Mouse (Mus musculus): ENCODE measurements at regions not wholly inside any gene's neighbourhood (a gene's known extent, or its start where the extent isn't known, plus 50 kb on each side); places are given as distances from the start of the nearest gene placed in this dataset.

DNA sequence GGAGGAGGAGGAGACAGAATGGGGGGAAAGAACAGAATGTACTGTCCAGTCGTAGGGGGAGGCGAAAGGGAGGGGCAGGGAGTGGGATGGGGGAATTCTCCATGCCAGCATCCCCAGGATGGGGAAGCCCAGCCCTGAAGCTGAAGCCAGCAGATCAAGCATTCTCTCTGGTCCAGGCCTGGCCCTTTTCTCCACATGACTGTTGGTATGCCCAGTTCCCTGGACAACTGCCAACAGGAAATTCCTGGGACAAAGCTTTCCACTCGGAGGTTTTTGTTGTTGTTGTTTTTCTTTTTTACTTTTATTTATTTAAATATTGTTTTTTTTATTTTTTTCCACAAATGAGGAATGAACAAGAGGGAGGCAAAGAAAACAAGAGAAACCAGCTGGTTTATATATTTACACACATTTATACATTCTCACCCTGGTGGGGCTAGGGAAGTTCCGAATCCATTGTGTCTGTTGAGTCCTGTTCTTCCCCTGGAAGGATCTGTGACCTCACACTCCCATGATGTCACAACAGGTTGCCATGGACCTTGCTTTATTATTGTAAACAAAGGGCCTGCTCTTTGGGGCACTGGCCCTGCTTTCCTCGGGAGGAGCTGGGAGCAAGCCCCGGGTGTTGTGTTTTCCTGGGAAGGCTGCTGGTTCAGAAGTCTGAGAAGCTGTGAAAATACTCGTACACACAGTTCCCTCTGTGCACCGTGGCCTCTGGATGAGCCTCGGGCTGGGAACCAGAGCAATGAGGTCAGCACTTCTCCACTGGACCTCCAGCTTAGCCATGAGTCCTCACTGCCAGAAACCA lies 135.5 kb upstream of the Med13l start:
- DNase-seq = peak; percentile 40

DNA sequence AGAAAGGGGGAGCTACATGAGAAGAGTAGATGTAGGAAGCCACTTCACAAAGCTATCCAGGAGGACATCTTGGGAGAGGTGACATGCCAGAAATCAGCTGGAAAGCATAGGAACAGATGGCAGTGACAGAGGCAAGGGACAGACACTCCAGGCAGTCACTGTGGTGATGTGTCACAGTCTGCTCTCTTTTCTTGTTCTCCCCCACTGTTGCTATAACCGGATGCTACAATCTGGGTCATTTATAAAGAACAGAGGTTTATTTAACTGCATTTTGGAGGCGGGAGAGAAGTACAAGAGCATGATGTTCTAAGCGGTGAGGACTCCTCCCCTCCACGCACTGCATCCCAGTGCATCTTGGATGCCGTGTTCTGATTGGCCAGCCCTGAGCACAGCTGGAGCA lies 133.8 kb upstream of the Med13l start:
- DNase-seq = no peak

DNA sequence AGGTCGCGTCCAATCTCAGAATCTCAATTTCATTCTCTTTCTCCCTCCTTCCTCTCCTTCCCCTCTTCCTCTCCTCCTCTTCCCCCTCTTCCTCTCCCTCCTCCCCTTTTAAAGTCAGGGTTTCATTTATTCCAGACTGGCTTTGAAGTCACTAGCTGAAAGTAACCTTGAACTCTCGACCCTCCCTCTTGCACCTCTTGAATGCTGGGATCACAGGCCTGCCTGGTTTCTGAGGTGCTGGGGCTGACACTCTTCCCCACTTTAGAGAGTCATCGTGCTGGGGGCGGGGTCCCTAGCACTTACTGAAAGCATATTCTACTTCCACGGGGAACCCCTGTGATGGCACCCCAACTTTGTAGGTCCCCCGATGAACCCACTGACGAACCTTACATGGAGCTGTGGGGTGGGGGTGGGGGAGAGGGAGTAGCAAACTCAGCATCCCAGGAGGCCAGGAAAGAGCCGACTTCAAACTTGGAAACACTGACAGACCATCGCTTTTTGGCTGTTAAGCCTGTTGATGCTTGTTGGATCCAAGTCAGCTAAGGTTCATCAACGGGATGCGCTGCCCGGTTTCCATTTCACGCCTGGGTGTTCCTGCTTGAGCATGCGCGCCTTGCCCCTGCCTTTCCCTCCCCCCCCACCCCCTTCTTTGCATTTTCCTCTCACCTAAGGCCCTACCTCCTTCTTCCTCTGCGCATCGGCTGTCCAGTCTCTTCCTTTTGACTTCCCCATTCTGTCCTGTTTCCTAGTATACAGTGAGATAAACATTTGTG lies 132.0 kb upstream of the Med13l start:
- no peak for DNase-seq

GRCm38 (mm10) chr5:118433599-118433998 lies 126.9 kb upstream of the Med13l start:
- no peak for DNase-seq

- DNase-seq = no peak
These were observed 125.5 kb upstream of the Med13l start for GRCm38 (mm10) chr5:118434718-118435555.

- DNase-seq = no peak
These were observed 124.9 kb upstream of the Med13l start for GRCm38 (mm10) chr5:118435556-118435950.

DNA sequence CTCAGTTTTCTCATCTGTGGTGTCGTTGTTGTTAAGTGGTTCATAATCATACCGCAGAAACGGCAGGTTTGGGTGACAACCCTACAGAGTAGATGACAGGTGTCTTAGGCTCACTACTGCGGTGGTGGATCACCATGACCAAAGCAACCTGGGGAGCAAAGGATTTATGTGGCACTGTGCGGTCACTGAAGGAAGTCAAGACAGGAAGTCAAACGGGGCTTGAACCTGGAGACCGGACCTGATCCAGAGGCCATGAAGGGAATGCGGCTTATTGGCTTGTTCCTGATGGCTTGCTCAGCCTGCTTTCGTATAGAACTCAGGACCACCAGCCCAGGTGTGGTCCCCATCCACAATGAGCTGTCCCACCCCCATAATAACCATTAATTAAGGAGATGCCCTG lies 124.4 kb upstream of the Med13l start:
- no peak for DNase-seq

DNA sequence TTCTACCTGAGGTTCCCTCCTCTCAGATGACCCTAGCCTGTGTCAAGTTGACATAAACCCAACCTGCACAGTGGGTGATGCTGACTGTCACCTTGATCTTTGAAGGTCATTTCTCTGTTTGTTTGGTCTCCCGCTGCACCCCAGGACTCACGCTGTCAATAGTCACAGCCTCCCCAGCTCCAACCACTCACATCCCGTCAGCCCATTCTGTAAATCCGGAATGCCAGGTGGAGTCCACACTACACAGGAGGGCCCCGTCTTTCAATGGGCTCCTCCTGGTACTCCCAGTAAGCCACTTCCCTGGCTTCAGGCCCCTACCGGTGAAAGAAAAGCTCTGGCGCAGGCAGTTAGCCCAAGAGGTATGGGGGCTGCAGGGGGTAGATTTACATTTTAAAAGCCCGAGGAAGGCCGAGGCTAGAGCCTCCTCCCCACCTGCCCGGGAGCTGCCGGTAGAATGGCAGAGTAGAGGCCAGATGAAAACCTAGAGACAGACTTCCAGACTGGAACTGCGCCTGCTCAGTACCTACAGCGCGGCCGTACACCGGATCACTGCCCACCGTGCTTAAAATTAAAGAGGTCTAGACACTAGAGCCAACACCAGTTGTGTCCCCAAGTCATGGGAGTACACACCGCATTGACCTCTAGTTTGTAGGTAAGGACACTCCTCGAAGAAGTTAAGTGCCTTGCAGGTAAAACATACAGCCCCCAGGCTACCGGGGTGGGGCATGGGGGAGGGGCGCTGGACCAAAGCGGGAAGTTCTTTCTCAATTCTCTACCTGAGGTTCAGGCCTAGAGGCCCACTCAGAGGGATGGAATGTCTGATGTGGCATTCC lies 123.8 kb upstream of the Med13l start:
- DNase-seq = no peak

GRCm38 (mm10) chr5:118437307-118437610 lies 123.2 kb upstream of the Med13l start:
- no peak for DNase-seq

DNA sequence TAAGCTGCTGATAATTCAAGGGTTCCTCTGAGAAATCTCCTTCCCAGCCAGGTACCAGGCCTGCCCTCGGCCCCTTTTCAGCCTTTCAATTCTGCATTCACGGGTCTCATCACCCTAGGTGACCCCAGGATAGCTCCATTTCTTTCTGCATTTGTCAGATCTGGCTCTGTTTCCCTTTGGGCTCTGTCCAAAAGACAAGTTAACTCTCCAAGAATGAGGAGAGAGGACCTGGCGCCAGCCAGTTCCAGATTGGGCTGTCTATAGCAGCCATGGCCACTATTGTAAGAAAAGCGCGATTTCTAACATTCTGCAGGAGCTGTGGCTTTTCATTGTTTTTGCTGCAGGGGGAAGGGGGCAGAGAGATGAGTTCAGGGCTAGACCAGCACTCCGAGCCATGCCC lies 122.5 kb upstream of the Med13l start:
- DNase-seq = no peak

GRCm38 (mm10) chr5:118444538-118445251 lies 115.8 kb upstream of the Med13l start:
- no peak for DNase-seq

- DNase-seq = no peak
These were observed 115.1 kb upstream of the Med13l start for GRCm38 (mm10) chr5:118445252-118445987.

DNA sequence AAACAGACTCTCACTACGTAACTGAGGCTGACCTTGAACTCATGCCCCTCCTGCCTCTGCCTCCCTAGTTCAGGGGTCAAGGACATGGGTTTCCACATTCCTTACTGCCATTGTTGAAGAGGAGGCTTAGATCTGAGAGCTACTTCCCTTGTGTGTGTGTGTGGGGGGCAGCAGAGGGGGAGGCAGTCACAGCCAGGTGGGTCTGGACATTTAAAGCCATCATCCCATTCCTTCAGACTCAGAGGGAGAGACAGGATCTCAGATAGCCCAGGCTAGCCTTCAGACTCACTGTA lies 114.5 kb upstream of the Med13l start:
- no peak for DNase-seq

- DNase-seq = no peak
These were observed 113.6 kb upstream of the Med13l start for GRCm38 (mm10) chr5:118446878-118447277.

- DNase-seq = no peak
These were observed 113.1 kb upstream of the Med13l start for GRCm38 (mm10) chr5:118447366-118447765.

DNA sequence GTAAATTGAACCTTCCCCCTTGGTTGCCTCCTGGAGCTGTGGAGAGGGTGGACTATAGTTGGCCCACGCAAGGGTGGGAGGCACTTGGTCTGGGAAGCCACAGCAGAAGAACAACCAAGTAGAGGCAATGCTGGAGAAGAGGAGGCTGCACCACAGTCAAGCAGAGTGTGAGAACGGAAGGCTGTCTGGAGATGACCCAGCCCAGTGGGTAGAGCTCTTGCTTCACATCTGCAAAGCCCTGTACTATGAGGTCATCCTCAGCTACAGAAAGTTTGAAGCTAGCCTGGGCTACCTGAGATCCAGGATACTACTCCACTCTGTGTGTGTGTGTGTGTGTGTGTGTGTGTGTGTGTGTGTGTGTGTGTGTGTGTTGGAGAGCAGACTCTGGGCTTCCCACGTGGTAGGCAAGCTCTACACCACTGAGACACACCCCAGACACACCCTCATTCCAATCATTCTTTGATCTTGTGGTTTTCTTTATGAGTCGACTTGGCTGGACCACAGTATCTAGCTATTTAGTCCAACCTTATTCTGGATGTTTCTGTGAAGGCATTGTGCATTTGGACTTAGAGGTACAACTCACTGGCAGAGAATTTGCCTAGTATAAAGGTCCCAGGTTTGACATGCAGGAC lies 111.5 kb upstream of the Med13l start:
- DNase-seq = no peak

DNA sequence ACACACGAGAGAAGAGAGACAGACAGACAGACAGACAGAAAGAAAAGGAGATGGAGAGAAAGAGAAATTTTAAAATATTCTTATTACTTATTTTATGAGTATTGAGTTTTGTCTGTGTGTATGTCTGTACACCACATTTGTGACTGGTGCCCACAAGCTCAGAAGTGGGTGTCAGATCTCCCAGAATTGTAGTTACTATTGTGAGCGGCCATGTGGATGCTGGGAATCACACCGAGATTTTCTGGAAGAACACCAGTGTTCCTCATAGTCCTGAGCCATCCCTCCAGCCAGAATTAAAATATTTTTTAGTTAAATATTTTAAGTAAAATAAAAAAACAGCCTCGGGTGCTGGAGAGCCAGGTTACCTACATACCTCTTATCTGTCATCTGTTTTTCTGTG lies 110.6 kb upstream of the Med13l start:
- no peak for DNase-seq

DNA sequence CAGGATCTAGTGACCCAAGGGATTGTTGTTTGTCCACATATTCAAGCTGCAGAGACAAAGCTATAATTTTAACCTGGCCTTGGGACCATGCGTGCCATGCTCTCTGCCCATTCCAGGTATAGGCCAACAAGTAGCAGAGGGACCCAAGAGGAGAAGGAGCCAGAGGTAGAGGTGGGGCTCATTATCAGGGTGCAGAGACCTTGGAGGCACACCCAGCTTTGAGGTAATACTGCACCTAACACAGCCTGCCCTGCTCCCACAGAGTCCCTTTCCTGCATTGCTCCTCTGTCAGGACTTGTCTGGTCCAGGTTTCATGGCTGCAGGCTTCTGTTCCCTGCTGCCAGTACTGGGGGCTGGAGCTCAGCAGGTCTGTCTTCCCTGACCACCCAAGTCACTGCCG lies 108.4 kb upstream of the Med13l start:
- DNase-seq = no peak

GRCm38 (mm10) chr5:118454096-118454495 lies 106.4 kb upstream of the Med13l start:
- no peak for DNase-seq

DNA sequence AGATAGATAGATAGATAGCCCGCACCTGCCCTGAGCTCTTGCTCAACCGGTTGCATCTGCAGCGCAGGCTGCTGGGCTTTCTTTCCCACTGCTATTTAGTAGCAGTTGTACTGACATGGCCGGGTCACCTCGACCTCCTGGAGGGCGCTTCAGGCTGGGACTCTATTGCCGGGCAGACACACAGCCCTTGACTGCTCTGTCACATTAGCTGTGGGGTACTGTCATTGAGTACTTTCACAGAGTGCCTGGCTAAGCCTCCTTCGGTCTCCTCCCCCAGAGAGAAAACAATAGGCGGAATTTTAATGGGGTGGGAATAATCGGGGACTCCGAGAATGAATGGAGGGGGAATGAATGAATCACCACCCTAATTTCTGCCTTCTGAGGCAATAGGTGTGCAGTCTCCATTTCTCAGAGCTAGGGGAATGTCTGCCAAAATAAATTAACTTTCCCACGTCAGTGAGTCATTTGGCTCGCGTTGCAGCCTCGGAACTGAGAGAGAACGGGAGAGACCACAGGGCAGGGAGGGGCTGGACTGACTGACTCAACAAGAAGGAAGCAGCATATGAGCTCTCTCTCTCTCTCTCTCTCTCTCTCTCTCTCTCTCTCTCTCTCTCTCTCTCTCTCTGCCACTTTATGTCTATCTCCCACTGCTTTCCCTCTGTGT lies 101.6 kb upstream of the Med13l start:
- DNase-seq = peak; percentile 71

Measured in adrenal gland, postnatal 25 days (tissue).